Mouse (Mus musculus) intestine, embryonic 15.5 days (tissue): ENCODE measurements around the gene Gmeb1. TPM values are rescaled to one million over a fixed set of nuclear protein-coding genes. Genes with fewer than 3 reads are reported as not detected.

Experiments used
- ATAC-seq: fragments of 200-750 bp; cut with Nextera tagmentation; 2 replicates; pipeline ENCODE4 v1.8.0; 2017; ENCODE audit warnings: moderate TSS enrichment, moderate library complexity
- H3K27ac ChIP-seq: fragments of 300-500 bp; sonication (generic); 2 replicates; pipeline ENCODE4 v1.5.1; 2015; ENCODE audit warnings: mild to moderate bottlenecking, inconsistent platforms
- H3K27me3 ChIP-seq: fragments of 300-500 bp; sonication (generic); replicated peaks from 2 replicates; pipeline ENCODE4 v1.6.1; 2015; ENCODE audit warnings: inconsistent platforms
- H3K36me3 ChIP-seq: fragments of 300-500 bp; sonication (generic); 2 replicates; pipeline ENCODE4 v1.6.1; 2015; ENCODE audit warnings: inconsistent platforms
- H3K4me1 ChIP-seq: fragments of 300-500 bp; sonication (generic); replicated peaks from 2 replicates; pipeline ENCODE4 v1.6.1; 2015; ENCODE audit warnings: inconsistent platforms
- H3K4me2 ChIP-seq: fragments of 300-500 bp; sonication (generic); replicated peaks from 2 replicates; pipeline ENCODE4 v1.6.1; 2015; ENCODE audit warnings: mild to moderate bottlenecking, inconsistent platforms
- H3K4me3 ChIP-seq: fragments of 300-500 bp; sonication (generic); replicated peaks from 2 replicates; pipeline ENCODE4 v1.5.1; 2015; ENCODE audit warnings: inconsistent platforms
- H3K9ac ChIP-seq: fragments of 300-500 bp; sonication (generic); 2 replicates; pipeline ENCODE4 v1.6.1; 2015; ENCODE audit warnings: inconsistent platforms
- H3K9me3 ChIP-seq: fragments of 300-500 bp; sonication (generic); 2 replicates; pipeline ENCODE4 v1.6.1; 2016; ENCODE audit warnings: inconsistent platforms
- WGBS: fragments of 180-500 bp; shearing (Covaris S2); methylation state at CpG from one replicate; pipeline ENCODE4 v1.1.7; 2015; 5-methylcytosine and 5-hydroxymethylcytosine counted together
- polyA plus RNA-seq: library from polyadenylated mRNA; unstranded; fragments of >200 nt; fragmentation: Nextera tagmentation; extraction: Ambion mirVana; gene quantifications from 2 replicates; pipeline ENCODE4 v1.2.1, GENCODE M21; 2015

The Gmeb1 gene
- polyA plus RNA-seq, 1 experiment from 2014 or later: 27.8 TPM

GRCm38 (mm10) chr4:132268871-132269739 lies 7.7 kb upstream of the Gmeb1 start:
- Histone ChIP-seq H3K36me3 (no peaks in the 10 kb centered on the region), H3K4me2 (no peak overlapping the region), H3K4me3 (no peak overlapping the region), H3K9me3 (no peaks in the 10 kb centered on the region), H3K27me3 (no peaks in the 10 kb centered on the region), H3K4me1 (0 out of 2 replicates have a peak, but pooled peaks cover 8% of the 10 kb centered on the region), H3K9ac (no peak overlapping the region), H3K27ac (peak overlapping the region; percentile 62; the same call in 1 of the 2 replicates)
- WGBS: 12% methylated on average over 6 of the region's 6 CpGs
- peak; percentile 1; the same call in 1 of the 2 replicates for ATAC-seq

DNA sequence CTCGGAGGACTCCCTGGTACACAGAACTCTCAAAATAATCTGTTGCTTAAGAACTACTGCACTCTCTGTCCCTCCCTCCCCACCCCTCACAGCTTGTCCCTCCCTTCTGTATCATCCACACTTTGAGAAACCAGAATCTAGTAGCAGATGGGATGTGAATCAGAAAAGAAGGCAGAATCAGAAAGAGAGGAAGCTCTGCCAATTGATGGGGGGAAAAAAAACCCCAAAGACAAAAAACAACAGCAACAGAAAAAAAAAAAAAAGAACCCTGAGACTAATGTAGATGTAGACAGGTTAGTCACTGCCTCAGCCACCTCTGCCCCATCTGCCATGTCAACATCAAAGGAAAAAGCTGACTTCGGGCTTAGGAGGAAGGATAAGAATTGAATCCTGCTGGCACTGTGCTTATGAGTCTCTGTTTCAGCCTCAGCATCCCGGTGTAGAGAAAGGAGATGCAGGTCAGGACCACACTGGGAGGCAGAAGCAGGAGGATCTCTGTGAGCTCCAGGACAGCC lies 5.5 kb upstream of the Gmeb1 start:
- Histone ChIP-seq H3K4me2 (no peak overlapping the region), H3K27me3 (no peaks in the 10 kb centered on the region), H3K9ac (no peak overlapping the region), H3K4me3 (no peak overlapping the region), H3K9me3 (no peaks in the 10 kb centered on the region), H3K4me1 (0 out of 2 replicates have a peak, but pooled peaks cover 4% of the 10 kb centered on the region), H3K27ac (no peak overlapping the region), H3K36me3 (no peaks in the 10 kb centered on the region)
- ATAC-seq: no peak
- 85% methylated on average over 3 of the region's 3 CpGs for WGBS

GRCm38 (mm10) chr4:132263313-132263712 lies 1.9 kb upstream of the Gmeb1 start:
- H3K36me3 ChIP-seq: no peaks in the 10 kb centered on the region
- WGBS: 95% methylated on average over 7 of the region's 7 CpGs
- H3K4me1 ChIP-seq: peaks cover 9% of the 10 kb centered on the region
- no peaks in the 10 kb centered on the region for H3K27me3 ChIP-seq
- no peak overlapping the region for H3K9ac ChIP-seq
- H3K4me3 ChIP-seq: no peak overlapping the region
- no peak for ATAC-seq
- H3K4me2 ChIP-seq: no peak overlapping the region
- no peak overlapping the region for H3K27ac ChIP-seq
- no peaks in the 10 kb centered on the region for H3K9me3 ChIP-seq

GRCm38 (mm10) chr4:132262358-132262616 lies 885 bp upstream of the Gmeb1 start:
- Histone ChIP-seq H3K4me1 (peaks cover 9% of the 10 kb centered on the region), H3K36me3 (no peaks in the 10 kb centered on the region), H3K4me2 (peak overlapping the region; percentile 65), H3K9ac (no peak overlapping the region), H3K4me3 (no peak overlapping the region), H3K27me3 (no peaks in the 10 kb centered on the region), H3K9me3 (no peaks in the 10 kb centered on the region), H3K27ac (no peak overlapping the region)
- 69% methylated on average over 5 of the region's 5 CpGs for WGBS
- no peak for ATAC-seq

DNA sequence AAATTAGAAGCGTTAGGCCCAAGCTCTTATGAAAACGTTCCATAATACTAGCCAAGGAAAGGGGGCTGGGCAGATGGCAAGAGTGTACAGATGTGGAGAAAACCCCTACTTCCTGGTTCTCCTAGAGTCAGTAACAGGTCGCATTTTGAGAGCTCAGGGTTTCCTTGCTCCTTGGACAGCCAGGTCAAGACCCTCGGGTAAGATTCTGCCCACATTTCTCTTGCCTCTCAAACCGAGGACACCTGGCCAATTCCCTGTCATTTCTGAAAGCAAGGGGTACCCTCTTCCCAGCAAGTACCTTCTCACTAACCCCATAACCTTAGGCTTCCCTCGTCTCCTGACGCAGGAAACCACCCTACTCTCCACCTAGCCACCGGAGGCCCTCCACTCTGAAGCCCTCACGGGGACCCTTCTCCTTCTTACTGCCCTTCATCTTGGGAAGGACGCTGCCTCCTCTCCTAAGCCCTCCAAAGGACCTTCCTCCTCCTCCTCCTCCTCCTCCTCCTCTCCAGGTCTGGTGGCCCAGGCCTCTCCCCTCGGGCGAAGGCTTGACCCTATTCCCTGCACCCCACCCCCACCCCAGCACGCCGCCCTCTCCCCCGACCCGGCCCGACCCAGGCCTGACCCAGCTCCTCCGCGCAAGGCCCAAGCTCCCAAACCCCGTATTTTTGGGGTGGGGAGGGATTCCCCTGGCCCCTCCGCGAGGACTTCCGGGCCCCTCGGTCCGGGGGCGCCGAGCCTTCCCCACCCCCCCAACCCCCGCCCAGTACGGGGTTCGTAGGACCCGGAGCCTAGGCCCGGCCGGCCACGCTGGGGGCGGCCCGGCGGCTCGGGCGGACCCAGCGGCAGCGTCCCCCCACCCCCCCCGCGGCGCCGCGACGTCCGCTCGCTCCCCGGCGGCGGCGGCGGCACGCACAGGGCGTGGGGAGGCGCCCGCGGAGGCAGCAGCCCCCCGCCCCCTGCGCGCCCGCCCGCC lies 710 bp downstream of the Gmeb1 start:
- H3K4me2 ChIP-seq: peak overlapping the region; percentile 80
- WGBS: 2% methylated on average over 37 of the region's 64 CpGs
- H3K36me3 ChIP-seq: no peaks in the 10 kb centered on the region
- peaks cover 9% of the 10 kb centered on the region for H3K4me1 ChIP-seq
- H3K9me3 ChIP-seq: no peaks in the 10 kb centered on the region
- peak; percentile 89 for ATAC-seq
- H3K9ac ChIP-seq: peak overlapping the region; percentile 92
- peak overlapping the region; percentile 93 for H3K27ac ChIP-seq
- peak overlapping the region; percentile 73 for H3K4me3 ChIP-seq
- H3K27me3 ChIP-seq: no peaks in the 10 kb centered on the region

DNA sequence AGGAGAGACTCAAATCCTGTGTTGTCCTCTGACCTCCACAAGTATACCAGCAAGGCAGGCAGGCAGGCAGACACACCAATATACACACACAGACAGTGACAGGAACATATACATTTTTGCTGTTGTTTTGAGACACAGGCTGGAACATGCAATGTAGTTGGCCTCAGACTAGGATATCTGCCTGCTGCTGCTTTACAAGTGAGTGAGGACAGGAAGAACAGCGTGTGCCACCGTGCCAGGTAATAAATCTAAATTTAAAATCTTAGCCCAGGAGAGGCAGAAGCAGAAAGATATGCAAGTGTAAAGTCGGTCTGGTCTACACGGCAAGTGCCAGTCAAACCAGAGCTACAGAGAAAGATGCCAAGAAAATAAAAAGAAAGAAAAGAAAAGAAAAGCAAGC lies 2.2 kb downstream of the Gmeb1 start:
- Histone ChIP-seq H3K27me3 (no peaks in the 10 kb centered on the region), H3K4me3 (no peak overlapping the region), H3K27ac (no peak overlapping the region), H3K9ac (0 out of 2 replicates have a peak overlapping the region, but pooled peaks have one; percentile 20), H3K4me2 (peak overlapping the region; percentile 80), H3K36me3 (no peaks in the 10 kb centered on the region), H3K4me1 (peaks cover 9% of the 10 kb centered on the region), H3K9me3 (no peaks in the 10 kb centered on the region)
- no peak for ATAC-seq
- whole genome bisulfite sequencing: 79% methylated on average over 4 of the region's 4 CpGs

DNA sequence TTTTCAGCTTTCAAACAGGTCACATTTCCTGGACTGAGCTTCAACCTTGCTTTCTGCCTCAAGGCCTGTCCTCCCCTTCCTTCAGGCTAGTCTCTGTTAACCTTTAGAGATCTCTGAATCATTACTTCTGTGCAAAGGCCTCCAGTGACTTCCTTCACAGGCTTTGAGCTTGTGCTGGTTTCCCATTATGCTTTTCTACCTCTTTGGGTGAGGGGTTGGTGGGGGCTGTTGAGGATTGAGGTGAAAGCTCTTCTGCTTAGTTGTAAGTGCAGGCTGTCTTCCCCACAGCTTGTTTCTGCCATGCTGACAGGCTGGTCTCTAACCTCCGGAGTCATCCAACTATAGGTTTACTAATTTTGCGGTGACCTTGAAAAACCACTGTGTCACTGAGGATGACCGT lies 5.0 kb downstream of the Gmeb1 start:
- 92% methylated on average over 3 of the region's 3 CpGs for WGBS
- no peak overlapping the region for H3K4me3 ChIP-seq
- ATAC-seq: no peak
- H3K9me3 ChIP-seq: no peaks in the 10 kb centered on the region
- no peaks in the 10 kb centered on the region for H3K27me3 ChIP-seq
- 0 out of 2 replicates have a peak, but pooled peaks cover under 1% of the 10 kb centered on the region for H3K36me3 ChIP-seq
- H3K4me2 ChIP-seq: no peak overlapping the region
- H3K4me1 ChIP-seq: peaks cover 14% of the 10 kb centered on the region
- no peak overlapping the region for H3K9ac ChIP-seq
- no peak overlapping the region for H3K27ac ChIP-seq

DNA sequence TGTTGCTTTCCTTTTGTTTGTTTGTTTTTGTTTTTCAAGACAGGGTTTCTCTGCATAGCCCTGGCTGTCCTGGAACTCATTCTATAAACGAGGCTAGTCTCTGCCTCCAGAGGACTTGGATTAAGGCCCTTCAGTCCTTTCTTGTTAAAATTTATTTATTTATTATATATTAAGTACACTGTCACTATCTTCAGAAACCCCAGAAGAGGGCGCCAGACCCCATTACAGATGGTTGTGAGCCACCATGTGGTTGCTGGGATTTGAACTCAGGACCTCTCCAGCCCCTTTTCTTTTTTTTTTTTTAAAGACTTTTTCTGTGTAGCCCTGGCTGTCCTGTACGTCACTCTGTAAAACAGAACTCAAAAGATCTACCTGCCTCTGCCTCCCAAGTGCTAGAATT lies 6.4 kb downstream of the Gmeb1 start:
- Histone ChIP-seq H3K9ac (no peak overlapping the region), H3K36me3 (peaks cover 10% of the 10 kb centered on the region; the same call in 1 of the 2 replicates), H3K27ac (no peak overlapping the region), H3K4me1 (peaks cover 14% of the 10 kb centered on the region), H3K4me2 (no peak overlapping the region), H3K9me3 (no peaks in the 10 kb centered on the region), H3K27me3 (no peaks in the 10 kb centered on the region), H3K4me3 (no peak overlapping the region)
- WGBS: 85% methylated on average over 3 of the region's 3 CpGs
- no peak for ATAC-seq

GRCm38 (mm10) chr4:132253622-132254021 lies 7.8 kb downstream of the Gmeb1 start:
- WGBS: 66% methylated on average over 2 of the region's 2 CpGs
- Histone ChIP-seq H3K27me3 (no peaks in the 10 kb centered on the region), H3K4me3 (no peak overlapping the region), H3K27ac (peak overlapping the region; percentile 32; the same call in 1 of the 2 replicates), H3K4me2 (no peak overlapping the region), H3K4me1 (peaks cover 5% of the 10 kb centered on the region; the same call in 1 of the 2 replicates), H3K36me3 (peaks cover 15% of the 10 kb centered on the region; the same call in 1 of the 2 replicates), H3K9me3 (no peaks in the 10 kb centered on the region), H3K9ac (no peak overlapping the region)
- ATAC-seq: no peak

DNA sequence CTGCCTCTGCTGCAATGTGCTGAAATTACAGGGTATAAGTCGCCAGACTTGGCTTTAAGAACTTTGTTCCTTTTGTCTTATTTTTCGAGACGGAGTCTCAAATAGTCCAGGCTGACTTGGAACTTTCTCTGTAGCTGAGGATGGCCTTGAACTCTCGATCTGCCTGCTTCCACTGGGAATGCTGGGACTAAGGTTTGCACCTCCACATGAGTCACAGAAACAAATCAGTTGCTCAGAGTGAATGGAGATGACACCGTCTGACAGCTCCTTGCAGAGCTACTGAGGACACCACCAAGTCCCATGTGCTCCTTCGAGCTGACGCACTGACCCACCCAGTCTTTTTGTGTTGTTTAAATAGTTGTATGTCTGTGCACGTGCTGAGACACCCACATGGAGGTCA lies 8.3 kb downstream of the Gmeb1 start:
- no peak overlapping the region for H3K9ac ChIP-seq
- H3K4me3 ChIP-seq: no peak overlapping the region
- WGBS: 83% methylated on average over 8 of the region's 8 CpGs
- ATAC-seq: no peak
- H3K4me2 ChIP-seq: no peak overlapping the region
- no peak overlapping the region for H3K27ac ChIP-seq
- H3K27me3 ChIP-seq: no peaks in the 10 kb centered on the region
- H3K9me3 ChIP-seq: no peaks in the 10 kb centered on the region
- peaks cover 5% of the 10 kb centered on the region; the same call in 1 of the 2 replicates for H3K4me1 ChIP-seq
- H3K36me3 ChIP-seq: peaks cover 15% of the 10 kb centered on the region; the same call in 1 of the 2 replicates

DNA sequence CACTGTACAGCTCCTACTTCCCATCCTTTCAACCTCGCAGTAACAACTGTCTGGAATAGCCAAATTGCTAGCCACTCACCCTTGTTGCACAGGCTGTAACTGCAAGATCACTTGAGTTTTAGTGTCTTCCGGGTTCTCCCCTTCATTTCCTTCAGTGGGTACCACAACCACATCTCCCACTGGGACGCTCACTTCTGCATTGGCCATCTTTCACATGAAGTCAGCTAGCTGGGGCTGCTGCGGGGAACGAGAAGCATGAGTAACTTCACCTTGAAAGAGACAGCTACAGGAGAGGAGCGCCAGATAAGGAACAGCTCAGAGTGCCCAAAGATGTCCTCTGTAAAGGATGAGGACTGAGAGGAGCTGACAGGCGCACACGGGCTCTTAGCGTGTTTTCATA lies 9.8 kb downstream of the Gmeb1 start:
- H3K27me3 ChIP-seq: no peaks in the 10 kb centered on the region
- H3K27ac ChIP-seq: no peak overlapping the region
- peaks cover 15% of the 10 kb centered on the region; the same call in 1 of the 2 replicates for H3K36me3 ChIP-seq
- no peak overlapping the region for H3K9ac ChIP-seq
- no peaks in the 10 kb centered on the region for H3K9me3 ChIP-seq
- peaks cover 5% of the 10 kb centered on the region; the same call in 1 of the 2 replicates for H3K4me1 ChIP-seq
- ATAC-seq: no peak
- H3K4me2 ChIP-seq: no peak overlapping the region
- no peak overlapping the region for H3K4me3 ChIP-seq
- 90% methylated on average over 9 of the region's 9 CpGs for WGBS
